Mouse (Mus musculus): ENCODE measurements at regions not wholly inside any gene's neighbourhood (a gene's known extent, or its start where the extent isn't known, plus 50 kb on each side); places are given as distances from the start of the nearest gene placed in this dataset.

DNA sequence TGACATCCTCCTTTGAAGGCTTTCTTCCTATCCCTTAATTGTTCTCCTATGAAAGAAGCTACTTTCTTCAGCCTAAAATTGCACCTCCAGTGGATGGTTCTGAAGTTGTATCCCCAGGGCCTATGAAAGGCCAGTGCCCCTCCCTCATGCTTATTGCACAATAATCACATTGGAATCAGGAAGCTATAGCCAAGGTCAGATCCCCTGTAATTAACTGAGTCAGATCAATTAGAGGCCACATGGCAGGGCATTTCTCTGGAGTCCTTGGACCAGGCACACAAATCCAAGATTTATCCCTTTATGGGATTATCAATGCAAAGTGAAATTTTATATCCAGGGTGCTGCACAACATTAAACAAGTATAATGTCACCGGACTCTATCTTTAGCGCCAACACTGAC lies 98.8 kb upstream of the Plppr4 start:
- TF ChIP-seq MYOD1 (IDR thresholded peaks at IDR 0.05; ENCODE audit: control insufficient read depth in 1 of 3, insufficient read length in 2 of 3, low read depth in 2 of 3) = no peak
- no peak for TF ChIP-seq POLR2A (IDR thresholded peaks at IDR 0.05; ENCODE audit: insufficient read length, low read depth)
- TF ChIP-seq USF1 (IDR thresholded peaks at IDR 0.05; ENCODE audit: low read depth) = no peak

Data from myocyte (in vitro differentiated cells).